In the genomic region with DNA sequence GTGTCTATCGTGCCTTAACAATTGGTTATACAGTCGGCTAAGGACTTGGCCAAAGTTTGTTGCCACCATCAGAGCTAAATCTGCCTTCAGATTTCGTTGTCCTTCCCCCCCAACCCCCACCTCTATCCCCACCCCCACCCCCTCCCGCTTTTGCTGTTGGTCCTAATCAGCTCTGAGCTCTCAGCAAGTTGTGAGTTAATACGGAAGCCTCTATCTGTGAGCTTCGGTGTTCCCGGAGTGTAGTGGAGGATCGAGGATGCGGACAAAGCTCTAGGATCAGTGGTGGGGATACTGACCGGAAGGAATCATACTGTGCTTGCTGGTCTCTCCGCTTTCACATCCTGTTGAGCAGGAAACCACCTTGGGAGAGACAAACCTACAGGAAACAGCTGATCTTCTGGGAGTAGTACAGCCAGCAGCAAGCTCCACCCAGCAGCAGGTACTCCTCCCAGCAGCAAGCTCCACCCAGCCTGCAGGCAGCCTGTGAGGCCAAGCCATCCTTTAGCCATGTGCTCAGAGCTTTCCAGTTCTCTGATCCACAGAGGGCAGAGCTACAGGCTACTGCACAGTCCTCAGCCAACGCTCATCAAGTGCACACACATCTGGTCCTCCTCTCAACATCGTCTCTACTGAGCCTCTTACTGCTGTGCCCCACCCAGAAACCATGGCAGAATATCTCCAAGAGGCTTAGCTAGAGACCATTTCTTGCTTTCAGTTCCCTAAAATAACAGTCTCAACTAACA, we compare ENCODE assay signal across 7 mouse cellular contexts. TPM values are rescaled to one million over a fixed set of nuclear protein-coding genes. Genes with fewer than 3 reads are reported as not detected.
DNase-seq lines count a peak whose midpoint lies in the region; ATAC-seq lines count a peak whose summit lies in the region.

No protein-coding gene starts in this region.

- H3K27ac ChIP-seq in heart, embryonic 13.5 days (replicated peaks) = no peak overlapping the region
- H3K27ac ChIP-seq in liver, embryonic 12.5 days = peak overlapping the region; percentile 37; the same call in 1 of the 2 replicates
- H3K27ac ChIP-seq in midbrain, embryonic 13.5 days = no peak overlapping the region

- H3K27me3 ChIP-seq in heart, embryonic 13.5 days (replicated peaks) = no peaks in the 10 kb centered on the region
- H3K27me3 ChIP-seq in liver, embryonic 12.5 days (replicated peaks) = no peaks in the 10 kb centered on the region
- no peaks in the 10 kb centered on the region for H3K27me3 ChIP-seq in midbrain, embryonic 13.5 days

- 29% methylated on average over 13 of the region's 13 CpGs for WGBS in heart, embryonic 13.5 days
- WGBS in liver, embryonic 12.5 days (ENCODE audit: insufficient replicate concordance) = 18% methylated on average over 13 of the region's 13 CpGs
- 66% methylated on average over 13 of the region's 13 CpGs for WGBS in midbrain, embryonic 13.5 days

- H3K4me2 ChIP-seq in heart, embryonic 13.5 days = peak overlapping the region; percentile 66
- peak overlapping the region; percentile 71 for H3K4me2 ChIP-seq in liver, embryonic 12.5 days
- H3K4me2 ChIP-seq in midbrain, embryonic 13.5 days (replicated peaks) = no peak overlapping the region

- H3K9me3 ChIP-seq in heart, embryonic 13.5 days = no peaks in the 10 kb centered on the region
- no peaks in the 10 kb centered on the region for H3K9me3 ChIP-seq in liver, embryonic 12.5 days (replicated peaks)
- H3K9me3 ChIP-seq in midbrain, embryonic 13.5 days = no peaks in the 10 kb centered on the region

- no peak for ATAC-seq in heart, embryonic 13.5 days (ENCODE audit: extremely low read depth, insufficient number of reproducible peaks, low FRiP score, low TSS enrichment)
- ATAC-seq in liver, embryonic 12.5 days = peak; percentile 100
- no peak for ATAC-seq in midbrain, embryonic 13.5 days

- H3K9ac ChIP-seq in heart, embryonic 13.5 days = peak overlapping the region; percentile 28; the same call in 1 of the 2 replicates
- peak overlapping the region; percentile 52 for H3K9ac ChIP-seq in liver, embryonic 12.5 days
- H3K9ac ChIP-seq in midbrain, embryonic 13.5 days (replicated peaks) = no peak overlapping the region

- DNase-seq in ES-CJ7 (ENCODE audit: low read depth, low spot score) = peak; percentile 75
- peak; percentile 37 for DNase-seq in c-Kit-negative CD71-positive TER-119-positive erythroid progenitor cells, embryonic 14.5 days (ENCODE audit: low read depth, low spot score)
- peak; percentile 62 to 66 for DNase-seq in spleen, adult 18-20 months
- no peak for DNase-seq in cerebellum, adult 18-20 months

- peaks cover 9% of the 10 kb centered on the region; the same call in 1 of the 2 replicates for H3K4me1 ChIP-seq in heart, embryonic 13.5 days
- peaks cover 13% of the 10 kb centered on the region for H3K4me1 ChIP-seq in liver, embryonic 12.5 days
- no peaks in the 10 kb centered on the region for H3K4me1 ChIP-seq in midbrain, embryonic 13.5 days (replicated peaks)

- peak overlapping the region; percentile 46 for H3K4me3 ChIP-seq in heart, embryonic 13.5 days
- peak overlapping the region; percentile 60 for H3K4me3 ChIP-seq in liver, embryonic 12.5 days
- no peak overlapping the region for H3K4me3 ChIP-seq in midbrain, embryonic 13.5 days (replicated peaks)

- no peaks in the 10 kb centered on the region for H3K36me3 ChIP-seq in heart, embryonic 13.5 days
- H3K36me3 ChIP-seq in liver, embryonic 12.5 days = no peaks in the 10 kb centered on the region
- no peaks in the 10 kb centered on the region for H3K36me3 ChIP-seq in midbrain, embryonic 13.5 days

RNA-seq across cellular contexts. Expression of gene Dpp4, which starts 28.9 kb away (rescaled TPM):
- 16.1 and 20.1 TPM in 2 replicates for polyA plus RNA-seq in heart, embryonic 13.5 days (2015; fragmentation: Nextera tagmentation; extraction: Ambion mirVana)
- polyA plus RNA-seq in liver, embryonic 12.5 days (2016; fragmentation: Nextera tagmentation; extraction: Ambion mirVana) = 5.7 and 6.7 TPM in 2 replicates
- 1.4 and 1.6 TPM in 2 replicates for polyA plus RNA-seq in midbrain, embryonic 13.5 days (2015; fragmentation: Nextera tagmentation; extraction: Ambion mirVana)

RNA-seq across cellular contexts. Expression of gene Gcg, which starts 42.5 kb away (rescaled TPM):
- polyA plus RNA-seq in heart, embryonic 13.5 days (2015; fragmentation: Nextera tagmentation; extraction: Ambion mirVana) = 3.8 TPM in 1 of 2 replicates, not detected in the other
- 0.36 and 0.55 TPM in 2 replicates for polyA plus RNA-seq in liver, embryonic 12.5 days (2016; fragmentation: Nextera tagmentation; extraction: Ambion mirVana)
- polyA plus RNA-seq in midbrain, embryonic 13.5 days (2015; fragmentation: Nextera tagmentation; extraction: Ambion mirVana) = 0.73 and 1.1 TPM in 2 replicates

Comparison
In these comparisons a context has a peak if more than half of its experiments do, and no peak if none do; other contexts are left out.
1. DNase-seq: peak in ES-CJ7 (single experiment), c-Kit-negative CD71-positive TER-119-positive erythroid progenitor cells, embryonic 14.5 days (single experiment) and spleen, adult 18-20 months (2 of 2); none in cerebellum, adult 18-20 months (0 of 2).